Mouse (Mus musculus) small intestine, adult 2 months (tissue): ENCODE data around the gene Cntnap5a.

ENCODE experiments used
- CTCF ChIP-seq: fragments of 200-500 bp; IDR thresholded peaks from 2 replicates; pipeline ENCODE4 v1.5.1; 2012; ENCODE audit warnings: low read depth, mild to moderate bottlenecking, control low read depth, inconsistent platforms, low read length, moderate library complexity, mixed read lengths; ENCODE audit not compliant: insufficient replicate concordance, insufficient read length; ENCODE audit errors: extremely low read depth
- POLR2A ChIP-seq: fragments of 200-500 bp; IDR thresholded peaks from 2 replicates; pipeline ENCODE4 v1.6.1; 2012; ENCODE audit warnings: low read depth, mild to moderate bottlenecking, control low read depth, inconsistent platforms, low read length, moderate library complexity

- no peak for TF ChIP-seq CTCF
- no peak for TF ChIP-seq POLR2A
Observed at GRCm38 (mm10) chr1:116125767-116126166, 441.2 kb downstream of the Cntnap5a start.
